Mouse (Mus musculus): ENCODE data around the gene Stip1. TPM values are rescaled to one million over a fixed set of nuclear protein-coding genes. Genes with fewer than 3 reads are reported as not detected.

The Stip1 gene
- polyA plus RNA-seq, 1 experiment: 158 TPM

DNA sequence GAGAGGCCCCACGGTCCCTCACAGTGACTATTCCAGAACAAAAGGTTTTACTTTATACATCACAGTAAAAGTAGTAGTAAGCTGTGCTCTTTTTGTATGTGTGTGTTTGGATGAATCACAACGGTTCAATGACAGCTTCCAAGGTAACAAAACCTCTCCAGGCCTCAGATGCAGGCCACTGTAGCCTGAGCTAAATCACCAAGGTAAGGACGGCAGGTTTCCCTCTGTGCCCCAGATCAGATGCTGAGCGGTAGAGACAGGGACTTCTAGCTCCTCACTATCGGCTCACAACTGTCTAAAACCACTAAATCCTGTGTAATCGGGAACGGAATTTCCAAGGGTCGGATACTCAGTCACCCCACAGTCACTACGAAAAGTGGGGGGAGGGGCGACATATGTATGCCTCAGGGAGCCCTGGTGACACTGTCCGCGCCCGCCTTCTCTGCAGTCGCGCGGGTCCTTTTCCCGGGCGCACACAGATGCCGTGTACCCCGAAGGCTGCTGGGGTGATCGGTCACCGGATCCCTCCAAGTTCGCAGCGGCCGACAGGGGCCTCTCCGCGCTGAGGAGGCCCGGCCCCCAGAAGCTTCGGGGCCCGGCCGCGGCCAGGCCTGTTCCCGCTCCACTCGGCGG is 563 bp downstream of the Stip1 start:
- TF ChIP-seq CTCF (IDR thresholded peaks at IDR 0.05; ENCODE audit: borderline replicate concordance, extremely low read depth, insufficient read depth, insufficient read length) (no peak), POLR2A (IDR thresholded peaks at IDR 0.05; ENCODE audit: borderline replicate concordance, extremely low read depth, insufficient read depth, insufficient read length, poor library complexity, severe bottlenecking) (no peak)
- DNase-seq (ENCODE audit: low read depth): peak; percentile 69

- TF ChIP-seq POLR2A (IDR thresholded peaks at IDR 0.05; ENCODE audit: borderline replicate concordance, extremely low read depth, insufficient read depth, insufficient read length, poor library complexity, severe bottlenecking) (no peak), CTCF (IDR thresholded peaks at IDR 0.05; ENCODE audit: borderline replicate concordance, extremely low read depth, insufficient read depth, insufficient read length) (no peak)
- no peak for DNase-seq (ENCODE audit: low read depth)
These were observed 5.8 kb downstream of the Stip1 start for GRCm38 (mm10) chr19:7034006-7034405.

- TF ChIP-seq CTCF (IDR thresholded peaks at IDR 0.05; ENCODE audit: borderline replicate concordance, extremely low read depth, insufficient read depth, insufficient read length): no peak
- no peak for TF ChIP-seq POLR2A (IDR thresholded peaks at IDR 0.05; ENCODE audit: borderline replicate concordance, extremely low read depth, insufficient read depth, insufficient read length, poor library complexity, severe bottlenecking)
- DNase-seq (ENCODE audit: low read depth): no peak
These were observed 10.2 kb downstream of the Stip1 start for GRCm38 (mm10) chr19:7029531-7029930.

DNA sequence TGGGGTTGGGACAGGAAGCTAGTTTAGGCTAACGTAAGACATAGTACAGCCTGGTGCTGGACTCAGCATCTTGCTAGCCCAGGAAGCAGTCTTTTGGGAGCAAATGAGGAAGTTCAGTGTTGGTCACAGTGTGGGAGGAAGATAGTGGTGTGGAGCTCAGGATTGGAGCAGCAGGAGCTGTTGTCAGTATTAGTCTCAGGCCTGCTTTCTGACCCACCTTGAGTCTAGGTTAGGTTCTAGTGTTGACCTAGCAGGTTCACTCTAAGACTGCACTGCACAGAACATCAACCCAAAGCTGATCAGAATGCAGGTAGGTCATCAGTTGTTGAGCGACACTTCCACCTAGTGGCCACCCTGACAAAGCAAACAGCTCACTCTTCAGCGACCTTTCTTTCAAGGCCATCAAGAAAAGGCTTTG is 19.5 kb downstream of the Stip1 start:
- DNase-seq (ENCODE audit: low read depth): peak; percentile 74

DNA sequence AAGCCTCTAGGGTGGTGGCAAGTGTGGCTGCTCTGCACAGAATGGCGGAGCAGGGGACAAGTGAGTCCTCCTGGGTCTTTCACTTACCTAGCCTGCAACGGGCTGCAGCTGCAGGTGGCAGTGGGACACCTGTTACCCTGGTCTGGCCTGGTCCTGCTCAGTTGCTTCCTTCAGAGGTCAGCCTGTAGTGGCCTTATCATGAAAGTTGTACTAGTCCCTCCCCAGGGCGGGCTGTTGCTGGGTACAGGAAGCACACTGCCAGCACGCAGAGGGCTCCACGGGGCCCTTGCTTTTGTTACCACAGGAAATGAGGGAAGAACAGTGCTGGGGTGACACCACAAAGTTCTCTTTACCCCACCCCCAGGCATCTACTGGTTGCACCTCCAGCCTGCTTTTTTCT is 20.6 kb downstream of the Stip1 start, which contains the start of gene Fermt3:
TSS of gene Fermt3 (minus strand) at position 279 of the 400 bp plus-strand sequence.
- no peak for DNase-seq (ENCODE audit: low read depth)
- TF ChIP-seq CTCF (IDR thresholded peaks at IDR 0.05; ENCODE audit: borderline replicate concordance, extremely low read depth, insufficient read depth, insufficient read length) (no peak), POLR2A (IDR thresholded peaks at IDR 0.05; ENCODE audit: borderline replicate concordance, extremely low read depth, insufficient read depth, insufficient read length, poor library complexity, severe bottlenecking) (no peak)

More for the DNA sequence above, 19.5 kb downstream of the Stip1 start:
- no peak for TF ChIP-seq POLR2A (IDR thresholded peaks at IDR 0.05; ENCODE audit: borderline replicate concordance, extremely low read depth, insufficient read depth, insufficient read length, poor library complexity, severe bottlenecking)
- TF ChIP-seq CTCF (IDR thresholded peaks at IDR 0.05; ENCODE audit: borderline replicate concordance, extremely low read depth, insufficient read depth, insufficient read length): peak; percentile 75

DNA sequence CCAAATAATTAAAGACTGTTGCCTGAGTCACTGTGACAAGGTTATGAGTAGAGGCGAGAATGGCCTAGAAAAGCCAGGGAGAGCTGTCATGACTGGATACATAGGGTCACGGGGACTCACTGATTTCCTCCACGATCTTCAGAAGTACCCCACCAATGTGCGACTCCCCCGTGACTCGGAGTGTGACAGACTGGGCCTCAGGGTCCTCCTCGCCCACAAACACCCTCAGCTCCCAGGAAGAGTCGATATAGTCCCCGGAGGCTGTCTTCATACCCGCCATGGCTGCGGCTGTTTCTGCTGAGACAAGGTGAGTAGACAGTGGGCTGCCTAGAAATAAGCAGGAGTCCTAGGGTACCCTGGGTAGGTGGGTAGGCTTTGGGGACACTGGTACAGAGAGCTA is 21.2 kb downstream of the Stip1 start:
- TF ChIP-seq POLR2A (IDR thresholded peaks at IDR 0.05; ENCODE audit: borderline replicate concordance, extremely low read depth, insufficient read depth, insufficient read length, poor library complexity, severe bottlenecking) (no peak), CTCF (IDR thresholded peaks at IDR 0.05; ENCODE audit: borderline replicate concordance, extremely low read depth, insufficient read depth, insufficient read length) (no peak)
- no peak for DNase-seq (ENCODE audit: low read depth)

DNA sequence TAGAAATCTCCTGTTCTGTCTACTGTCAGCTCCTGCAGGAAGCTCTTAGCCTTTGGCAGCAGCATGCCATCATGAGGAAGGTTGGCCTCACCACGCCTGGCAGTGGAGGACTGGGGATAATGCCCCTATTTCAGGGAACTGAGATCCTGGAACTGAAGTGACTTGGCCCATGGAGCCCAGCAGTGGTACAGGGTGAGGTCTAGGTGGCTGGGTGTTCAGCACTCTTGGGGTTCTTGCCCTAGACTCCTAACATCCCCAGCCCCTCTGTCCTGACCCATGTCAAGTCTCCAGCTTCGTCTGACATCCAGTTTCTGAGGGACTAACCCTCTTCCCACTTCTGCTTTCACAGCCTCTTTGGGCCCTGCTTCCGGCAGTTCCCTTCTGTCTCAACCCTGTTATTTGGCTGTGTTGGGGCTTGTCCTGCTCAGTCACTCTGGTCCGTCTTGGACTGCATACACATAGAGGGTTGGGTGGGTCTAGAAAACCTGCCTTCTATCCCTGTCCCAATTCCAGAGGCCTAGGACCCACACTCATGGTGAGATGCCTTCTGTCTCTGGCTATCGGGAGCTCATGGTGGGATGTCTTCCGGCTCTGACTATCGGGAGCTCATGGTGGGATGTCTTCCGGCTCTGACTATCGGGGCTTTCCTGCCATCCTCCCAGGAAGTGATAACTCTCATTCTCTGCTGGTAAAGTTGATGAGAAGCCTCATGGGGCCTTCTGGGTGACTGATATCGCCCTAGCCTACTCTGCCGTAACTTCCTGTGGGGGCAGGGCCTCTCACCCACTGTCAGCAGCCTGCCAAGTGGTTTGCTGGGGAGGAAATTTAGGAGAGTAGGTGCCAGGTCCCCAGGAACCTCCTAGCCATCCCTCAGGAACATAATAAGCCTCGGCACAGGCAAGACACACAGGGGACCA is 22.0 kb downstream of the Stip1 start:
- no peak for TF ChIP-seq CTCF (IDR thresholded peaks at IDR 0.05; ENCODE audit: borderline replicate concordance, extremely low read depth, insufficient read depth, insufficient read length)
- TF ChIP-seq POLR2A (IDR thresholded peaks at IDR 0.05; ENCODE audit: borderline replicate concordance, extremely low read depth, insufficient read depth, insufficient read length, poor library complexity, severe bottlenecking): no peak
- DNase-seq (ENCODE audit: low read depth): no peak

GRCm38 (mm10) chr19:7014481-7015135 is 25.2 kb downstream of the Stip1 start:
- TF ChIP-seq POLR2A (IDR thresholded peaks at IDR 0.05; ENCODE audit: borderline replicate concordance, extremely low read depth, insufficient read depth, insufficient read length, poor library complexity, severe bottlenecking) (no peak), CTCF (IDR thresholded peaks at IDR 0.05; ENCODE audit: borderline replicate concordance, extremely low read depth, insufficient read depth, insufficient read length) (no peak)
- DNase-seq (ENCODE audit: low read depth): no peak

GRCm38 (mm10) chr19:7013984-7014383 is 25.8 kb downstream of the Stip1 start:
- no peak for DNase-seq (ENCODE audit: low read depth)
- TF ChIP-seq CTCF (IDR thresholded peaks at IDR 0.05; ENCODE audit: borderline replicate concordance, extremely low read depth, insufficient read depth, insufficient read length) (no peak), POLR2A (IDR thresholded peaks at IDR 0.05; ENCODE audit: borderline replicate concordance, extremely low read depth, insufficient read depth, insufficient read length, poor library complexity, severe bottlenecking) (no peak)

DNA sequence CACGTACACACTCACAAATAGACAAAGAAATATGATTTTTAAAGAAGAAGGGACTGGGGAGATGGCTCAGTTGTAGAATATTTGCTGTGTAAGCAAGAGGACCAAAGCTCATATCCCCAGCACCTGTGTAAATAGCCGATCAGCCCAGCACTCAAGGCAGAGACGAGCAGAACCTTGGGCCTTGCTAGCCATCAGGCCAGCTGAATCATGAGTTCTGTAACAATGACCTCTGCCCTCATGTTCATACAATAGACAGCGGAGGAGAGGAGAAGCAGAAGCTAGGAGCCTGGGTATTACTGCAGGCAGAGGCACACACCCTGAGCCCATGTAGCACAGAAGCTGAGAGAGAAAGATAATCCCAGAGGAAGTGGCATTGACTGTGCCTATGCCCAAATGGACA is 27.3 kb downstream of the Stip1 start:
- TF ChIP-seq CTCF (IDR thresholded peaks at IDR 0.05; ENCODE audit: borderline replicate concordance, extremely low read depth, insufficient read depth, insufficient read length): no peak
- no peak for TF ChIP-seq POLR2A (IDR thresholded peaks at IDR 0.05; ENCODE audit: borderline replicate concordance, extremely low read depth, insufficient read depth, insufficient read length, poor library complexity, severe bottlenecking)
- no peak for DNase-seq (ENCODE audit: low read depth)
